Mouse (Mus musculus) 3134 (cell line): Measurements from ENCODE around the gene Cuedc2.
A peak's percentile ranks its signal among the peaks of the same experiment; 100 is the strongest.

ENCODE experiments used
- DNase-seq: peaks from one replicate; pipeline ENCODE4 v3.0.0-alpha.2; 2011; ENCODE audit warnings: low spot score; ENCODE audit not compliant: insufficient read length; ENCODE audit errors: extremely low read depth

Gene Cuedc2

GRCm38 (mm10) chr19:46309651-46310305 is 28.7 kb downstream of the Cuedc2 start:
- no peak for DNase-seq

- no peak for DNase-seq
These were observed 29.6 kb downstream of the Cuedc2 start for GRCm38 (mm10) chr19:46308706-46309435.

- DNase-seq, result no peak
These were observed 30.2 kb downstream of the Cuedc2 start for GRCm38 (mm10) chr19:46308303-46308702.

GRCm38 (mm10) chr19:46307781-46308180 is 30.7 kb downstream of the Cuedc2 start:
- no peak for DNase-seq

- no peak for DNase-seq
These were observed 31.7 kb downstream of the Cuedc2 start for GRCm38 (mm10) chr19:46306751-46307289.

- DNase-seq, result no peak
These were observed 32.3 kb downstream of the Cuedc2 start for GRCm38 (mm10) chr19:46306268-46306610.

GRCm38 (mm10) chr19:46305432-46306267 is 32.9 kb downstream of the Cuedc2 start:
- DNase-seq, result peak; percentile 96

- DNase-seq, result no peak
These were observed 33.6 kb downstream of the Cuedc2 start for GRCm38 (mm10) chr19:46304908-46305333.

- peak; percentile 99 for DNase-seq
These were observed 34.2 kb downstream of the Cuedc2 start, which contains the start of gene Nfkb2 for GRCm38 (mm10) chr19:46304216-46304841. TSS of gene Nfkb2 (plus strand) at chr19:46304320.

DNA sequence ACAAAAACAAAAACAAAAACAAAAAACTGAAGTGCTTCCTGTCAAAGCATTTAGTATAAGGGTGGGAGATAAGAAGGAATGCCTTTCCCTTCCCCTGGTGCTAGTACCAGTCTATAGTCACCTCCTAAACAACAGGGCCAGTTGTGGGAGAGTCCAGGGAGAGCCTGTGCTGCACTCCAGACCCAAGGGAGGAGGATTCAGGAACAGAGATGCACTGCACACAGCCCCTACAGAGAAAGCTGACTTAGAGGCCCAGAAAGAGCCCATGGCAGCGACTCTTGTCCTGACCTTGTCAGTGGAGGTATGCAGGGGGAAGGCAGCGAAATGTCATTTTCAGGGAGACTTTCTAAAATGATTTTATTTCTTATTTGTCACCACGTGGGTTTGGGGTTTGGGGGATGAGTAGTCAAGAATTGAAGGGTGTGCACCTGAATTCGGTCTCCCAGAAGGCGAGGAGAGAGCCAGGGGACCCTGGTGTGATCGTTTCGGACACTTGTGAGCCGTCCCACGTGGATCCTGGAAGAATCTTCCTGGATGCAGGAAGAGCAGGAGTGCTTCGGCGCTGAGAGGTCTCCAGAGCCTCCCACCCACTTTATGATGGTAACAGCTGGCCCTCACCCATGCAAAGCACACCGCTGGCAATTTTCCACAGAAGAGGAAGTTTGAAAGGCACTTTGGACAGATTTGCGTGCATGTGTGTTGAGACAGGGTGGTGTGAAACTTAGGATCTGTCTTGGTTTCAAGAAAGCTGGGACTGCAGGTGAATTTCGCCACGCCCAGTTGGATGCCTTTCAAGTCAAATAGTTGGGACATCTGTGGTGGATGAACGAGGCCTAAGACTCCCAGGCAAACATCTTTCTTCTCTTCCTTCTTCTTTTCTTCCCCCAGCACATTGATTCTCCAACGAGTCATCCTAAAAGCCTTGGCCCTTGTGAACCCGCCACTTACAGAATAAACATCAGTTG is 35.0 kb downstream of the Cuedc2 start:
- no peak for DNase-seq

DNA sequence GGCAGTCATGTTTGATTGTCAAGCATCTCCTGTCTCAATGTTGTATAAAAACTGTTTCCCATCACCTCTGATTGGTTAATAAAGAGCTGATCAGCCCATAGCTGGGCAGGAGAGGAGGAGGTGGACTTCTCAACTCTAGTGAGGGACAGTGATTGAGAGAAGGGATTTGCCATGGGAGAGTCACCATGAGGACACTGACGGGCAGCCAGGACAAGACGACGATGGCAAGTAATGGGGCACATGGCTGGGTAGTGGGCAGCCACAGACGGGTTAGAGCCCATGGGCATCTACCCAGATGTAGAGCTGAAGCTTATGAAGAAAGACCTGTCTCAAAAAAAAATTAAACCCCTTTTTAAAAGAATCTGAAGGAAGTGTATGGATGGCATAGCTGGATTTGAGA is 36.0 kb downstream of the Cuedc2 start:
- no peak for DNase-seq

DNA sequence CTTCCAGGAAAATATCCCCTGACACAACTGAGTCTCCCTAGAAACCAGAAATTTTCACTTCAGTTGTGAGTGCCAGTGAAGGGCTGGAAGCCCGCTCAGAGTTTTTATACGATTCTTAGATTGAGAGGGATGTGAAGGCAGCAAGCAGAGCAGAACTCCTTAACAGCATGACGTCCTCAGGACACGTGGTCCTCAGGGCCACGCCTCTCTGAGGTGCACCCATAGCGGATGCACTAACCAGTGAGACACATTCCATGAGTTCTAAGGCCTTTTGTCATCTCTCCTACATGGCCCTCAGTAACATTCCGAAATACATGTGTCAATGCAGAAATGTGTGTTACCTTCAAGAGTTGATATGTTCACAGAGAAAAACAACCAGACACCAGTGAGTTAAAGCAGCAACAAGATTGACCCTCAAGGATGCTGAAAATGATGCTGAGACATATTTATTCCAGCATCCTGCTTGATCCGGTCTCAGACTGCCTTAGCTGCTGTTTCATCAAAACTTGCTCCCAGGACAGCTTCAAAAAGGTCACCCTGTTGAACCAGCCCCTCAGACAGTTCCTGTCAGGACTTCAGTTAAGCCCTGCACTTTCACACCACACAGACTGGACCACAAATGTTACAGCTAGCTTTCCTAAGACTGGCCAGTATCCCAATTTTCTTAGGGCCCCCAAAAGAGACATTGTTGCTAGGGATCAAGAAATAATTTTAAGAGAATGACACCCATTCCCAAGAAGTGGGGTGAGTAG is 38.0 kb downstream of the Cuedc2 start:
- DNase-seq, result no peak

DNA sequence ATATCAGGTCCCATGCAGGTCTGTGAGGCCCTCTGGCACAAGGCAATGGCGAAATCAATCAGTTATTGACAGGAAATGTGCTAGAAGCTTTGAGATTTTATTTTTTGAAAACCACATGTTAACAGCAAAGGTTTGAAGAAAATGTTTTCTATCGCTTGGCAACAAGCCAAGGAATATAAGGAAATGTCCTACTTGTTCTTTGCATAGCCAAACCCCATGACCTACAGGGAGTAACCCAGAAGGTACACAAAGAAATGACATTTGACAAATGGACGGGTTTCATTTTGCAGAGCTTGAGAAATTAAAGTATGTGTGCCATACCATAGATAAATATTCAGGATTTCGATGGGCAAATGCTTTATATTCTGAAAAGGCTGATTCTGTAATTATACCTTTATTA is 41.6 kb downstream of the Cuedc2 start:
- no peak for DNase-seq

DNA sequence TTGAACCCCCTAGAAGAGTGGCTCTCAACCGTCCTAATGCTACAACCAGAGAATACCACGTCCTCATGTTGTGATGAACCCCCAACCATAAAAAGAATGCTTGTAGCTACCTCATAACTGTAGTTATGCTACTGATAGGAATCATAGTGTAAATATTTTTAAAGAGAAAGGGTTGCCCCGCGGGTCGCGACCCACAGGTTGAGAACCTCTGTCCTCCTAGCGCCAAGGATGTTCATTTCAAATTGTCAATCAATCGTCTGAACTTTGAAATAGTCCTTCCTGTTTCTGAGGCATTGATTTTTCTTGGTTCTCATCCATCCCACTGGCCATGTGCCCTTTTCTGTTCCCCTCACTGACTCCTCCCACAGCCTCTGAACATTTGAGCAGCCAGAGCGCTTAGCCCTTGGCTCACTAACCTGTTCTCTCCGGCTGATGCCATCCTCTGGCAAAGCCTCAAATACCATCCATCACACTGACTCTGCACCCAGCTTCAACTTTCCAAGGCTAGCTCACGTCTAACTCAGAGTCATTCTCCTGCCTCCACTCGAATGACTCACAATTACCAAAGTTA is 47.9 kb downstream of the Cuedc2 start:
- DNase-seq, result no peak

GRCm38 (mm10) chr19:46287566-46287965 is 50.9 kb downstream of the Cuedc2 start:
- DNase-seq, result no peak

DNA sequence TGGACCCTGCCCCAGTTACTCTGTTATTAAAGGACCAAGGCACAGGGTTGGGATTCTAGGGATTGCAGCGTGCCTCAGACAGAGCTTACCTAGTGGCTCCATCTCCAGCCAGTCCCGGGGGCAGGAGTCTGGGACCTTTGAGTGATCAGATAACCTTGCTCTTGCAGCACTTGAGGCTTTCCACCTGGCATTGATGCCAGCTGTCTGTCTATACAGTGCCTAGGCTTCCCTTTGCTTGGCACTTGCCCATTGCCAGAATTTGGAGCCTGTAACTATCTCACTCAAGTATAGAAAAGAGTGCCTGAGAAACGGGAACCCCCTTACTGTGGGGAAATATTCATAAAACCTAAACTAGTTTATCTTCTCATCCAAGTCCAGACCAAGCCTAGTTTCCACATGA is 51.6 kb downstream of the Cuedc2 start:
- no peak for DNase-seq

GRCm38 (mm10) chr19:46286047-46286446 is 52.5 kb downstream of the Cuedc2 start:
- DNase-seq, result no peak

DNA sequence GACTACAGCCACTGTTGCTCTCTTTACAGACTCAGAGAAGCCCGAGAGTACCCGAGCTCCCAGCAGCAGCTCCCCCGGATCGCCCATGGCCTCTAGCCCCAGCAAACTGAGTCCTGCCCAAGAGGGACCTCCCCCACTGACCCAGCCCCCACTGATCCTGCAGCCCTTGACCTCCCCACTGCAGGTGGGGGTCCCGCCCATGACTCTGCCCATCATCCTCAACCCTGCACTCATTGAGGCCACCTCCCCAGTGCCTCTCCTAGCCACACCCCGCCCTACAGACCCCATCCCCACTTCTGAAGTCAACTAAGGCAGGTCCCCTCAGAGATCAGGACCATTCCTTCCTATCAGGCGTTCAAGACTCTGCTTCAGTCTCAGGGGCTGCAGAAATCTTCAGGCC is 52.9 kb downstream of the Cuedc2 start:
- DNase-seq, result no peak

GRCm38 (mm10) chr19:46284686-46285085 is 53.8 kb downstream of the Cuedc2 start:
- DNase-seq, result no peak
